Mouse (Mus musculus): ENCODE measurements around the gene Krt76. TPM values are rescaled to one million over a fixed set of nuclear protein-coding genes. Genes with fewer than 3 reads are reported as not detected.

Krt76 gene
- total RNA-seq, 2 experiments from 2014 or later, result not detected

DNA sequence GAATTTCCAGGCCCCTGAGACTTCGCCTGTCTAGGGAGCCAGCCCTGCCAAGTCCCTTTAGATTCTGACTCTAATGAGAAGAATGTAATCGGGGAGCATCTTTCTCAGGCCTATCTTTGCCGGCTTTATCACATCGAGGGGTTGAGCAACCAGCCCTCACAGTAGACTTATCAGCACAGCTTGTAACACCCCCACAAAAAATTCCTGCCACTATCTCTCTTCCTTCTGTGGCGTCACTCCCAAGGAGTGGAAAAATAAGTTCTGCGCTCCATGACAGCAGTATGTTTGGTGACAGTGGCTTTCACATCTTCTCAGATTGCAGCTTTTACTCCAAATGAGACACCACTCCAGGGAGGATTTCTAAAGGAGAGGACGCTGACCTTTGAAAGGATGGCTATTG, 26.0 kb downstream of the Krt76 start:
- intact Hi-C loops (cut with DNase I), result no loop called here
- DNase-seq, result no peak

DNA sequence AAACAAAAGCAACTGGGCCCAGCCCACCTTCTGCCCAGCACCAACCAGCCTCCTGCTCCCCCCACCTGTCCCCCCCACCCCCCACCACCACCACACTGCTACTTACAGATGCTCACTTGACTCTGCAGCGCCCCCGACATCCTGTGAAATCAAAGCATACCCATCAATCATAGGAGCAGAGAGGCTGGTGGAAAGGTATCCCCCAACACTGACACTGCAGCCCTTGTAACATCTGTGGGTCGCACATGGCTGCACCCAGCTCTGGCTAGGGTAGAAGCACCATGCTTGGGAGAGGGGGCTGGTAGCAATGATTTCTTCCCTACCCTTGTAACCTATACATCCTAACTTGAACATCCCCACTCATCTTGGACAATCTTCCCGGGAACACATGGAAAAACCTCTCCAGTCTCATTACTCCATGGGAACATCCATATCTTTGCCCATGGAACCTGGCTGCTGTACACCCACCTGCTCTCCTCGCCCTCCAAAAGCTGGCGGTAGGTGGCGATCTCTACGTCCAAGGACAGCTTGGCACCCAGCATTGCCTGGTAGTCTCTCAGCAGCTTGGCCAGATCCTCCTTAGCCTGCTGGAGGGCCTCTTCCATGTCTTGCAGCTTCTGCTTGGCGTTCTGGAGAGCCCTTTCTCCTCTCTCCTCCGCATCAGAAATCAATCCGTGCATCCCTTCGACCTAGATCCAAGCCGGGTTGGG, 32.1 kb downstream of the Krt76 start:
- peak in 1 of 2 experiments; percentile 10 for DNase-seq
- intact Hi-C loops (cut with DNase I), result no loop called here

- DNase-seq, result peak; percentile 41 to 50
- intact Hi-C loops (cut with DNase I), result no loop called here
These were observed 33.0 kb downstream of the Krt76 start for GRCm38 (mm10) chr15:101859735-101860170.

DNA sequence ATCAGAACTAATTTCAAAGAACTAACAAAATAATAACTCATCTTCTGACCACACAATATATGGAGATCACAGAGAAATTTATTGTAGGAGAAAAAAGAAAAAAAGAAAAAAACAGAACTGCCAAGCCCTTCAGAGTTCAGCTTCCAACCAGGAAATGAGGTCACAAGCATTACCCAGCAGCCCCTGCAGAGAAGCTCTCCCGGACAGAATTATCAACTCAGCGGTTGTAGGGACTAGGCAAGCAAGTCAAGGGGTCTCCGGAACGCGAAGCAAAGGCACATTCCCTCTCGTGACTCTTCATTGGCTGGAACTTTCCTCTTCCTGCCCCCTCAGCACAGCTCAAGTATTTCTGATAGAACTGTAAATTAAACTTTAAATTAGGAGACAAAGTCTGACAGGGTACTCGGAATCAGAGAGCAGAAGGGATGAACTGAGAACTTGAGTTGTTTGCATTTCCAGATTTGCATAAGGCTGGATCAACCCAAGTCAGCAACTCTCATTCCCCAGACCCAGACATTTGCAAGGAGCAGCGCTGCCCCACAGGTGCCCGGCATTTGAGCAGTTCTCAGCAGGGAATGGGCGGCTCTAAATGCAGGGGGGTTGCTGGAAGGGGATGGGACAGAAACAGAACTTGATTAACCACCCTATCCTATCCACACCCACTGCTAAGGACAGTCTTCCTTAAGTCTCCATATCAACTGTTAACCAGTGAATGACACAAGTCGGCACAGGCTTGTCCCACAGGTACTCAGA, 33.9 kb downstream of the Krt76 start:
- intact Hi-C loops (cut with DNase I), result no loop called here
- no peak for DNase-seq

GRCm38 (mm10) chr15:101856696-101857095, 36.0 kb downstream of the Krt76 start:
- intact Hi-C loops (cut with DNase I), result no loop called here
- DNase-seq, result no peak

DNA sequence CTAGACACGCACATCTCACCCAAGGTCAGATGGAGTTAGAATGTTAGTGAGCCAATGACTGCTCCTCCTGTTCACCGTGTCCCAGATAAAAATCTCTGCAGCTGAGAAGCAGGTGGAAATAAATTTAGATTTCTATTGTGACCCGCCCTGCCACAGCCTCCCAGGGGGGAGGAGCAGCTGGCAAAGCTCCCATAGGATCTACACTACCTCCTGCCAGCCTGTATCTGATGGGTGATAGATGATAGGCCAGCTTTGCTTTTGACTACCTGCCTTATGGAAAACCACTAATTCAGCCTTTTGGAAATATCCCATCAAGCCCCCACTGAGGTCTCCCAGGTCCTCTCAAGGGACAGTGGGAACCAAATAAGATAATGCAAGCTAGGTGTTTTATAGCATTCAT, 37.0 kb downstream of the Krt76 start:
- intact Hi-C loops (cut with DNase I), result no loop called here
- no peak for DNase-seq

GRCm38 (mm10) chr15:101854294-101854693, 38.4 kb downstream of the Krt76 start:
- no peak for DNase-seq
- intact Hi-C loops (cut with DNase I), result no loop called here

DNA sequence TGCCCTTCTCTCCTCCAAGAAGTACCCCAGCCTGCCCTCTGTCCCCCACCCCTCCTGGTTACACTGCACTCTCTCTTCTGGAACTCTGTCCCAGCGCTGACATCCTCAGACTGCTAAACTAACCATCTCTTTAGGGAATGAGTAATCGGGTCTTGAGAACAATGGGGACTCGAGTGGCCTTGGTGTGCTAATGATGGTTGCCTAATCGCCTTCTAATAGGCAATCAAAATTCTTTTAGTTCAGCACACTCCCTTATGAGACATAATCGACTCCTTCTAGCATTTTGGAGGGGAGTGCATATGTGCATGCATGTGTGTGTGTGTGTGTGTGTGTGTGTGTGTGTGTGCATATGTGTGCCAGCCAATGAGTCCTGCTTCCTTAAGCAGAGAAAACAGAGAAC, 40.1 kb downstream of the Krt76 start:
- intact Hi-C loops (cut with DNase I), result no loop called here

GRCm38 (mm10) chr15:101850694-101851093, 42.0 kb downstream of the Krt76 start, which contains the start of gene Krt1:
Krt1 (minus strand) TSS chr15:101850794.
- DNase-seq, result no peak
- intact Hi-C loops (cut with DNase I), result no loop called here

More for the DNA sequence above, 40.1 kb downstream of the Krt76 start:
- no peak for DNase-seq

GRCm38 (mm10) chr15:101845971-101846403, 46.7 kb downstream of the Krt76 start:
- intact Hi-C loops (cut with DNase I), result no loop called here
- DNase-seq, result peak; percentile 18 to 36

DNA sequence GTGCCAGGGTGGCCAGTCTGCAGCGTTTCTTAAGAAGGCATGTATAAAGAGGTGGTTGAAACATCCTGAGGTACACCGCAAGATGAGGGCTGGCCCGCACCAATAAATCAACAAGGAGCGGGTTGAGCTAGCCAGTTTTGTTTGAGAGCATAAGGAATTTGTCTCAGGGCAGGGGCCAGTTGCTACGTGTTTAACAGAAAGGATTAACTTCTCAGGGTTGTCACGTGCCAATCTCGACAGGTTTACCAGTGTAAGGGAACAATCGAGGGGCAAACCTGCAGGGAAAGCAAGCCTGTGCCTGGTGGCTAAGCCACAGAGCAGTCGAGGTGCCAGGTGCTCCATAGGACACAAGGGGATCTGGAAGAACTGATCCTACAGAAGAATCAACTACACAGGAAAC, 49.5 kb downstream of the Krt76 start:
- intact Hi-C loops (cut with DNase I), result no loop called here
- DNase-seq, result no peak

GRCm38 (mm10) chr15:101834784-101835328, 57.9 kb downstream of the Krt76 start:
- intact Hi-C loops (cut with DNase I), result no loop called here
- no peak for DNase-seq

Small RNAs within 50 kb of the gene (microRNA-seq; reads per million reads assigned to microRNA genes)
- gene Gm44356, result 0 reads per million in 2 experiments

Other genes starting within 250 kb of the Krt76 start
- not detected for gene Gm5478, start 245.5 kb downstream of the Krt76 start, total RNA-seq (2021)
- gene Krt6b, start 212.6 kb downstream of the Krt76 start, total RNA-seq (2021), result under 1 TPM in 1 of 2 experiments, not detected in 1; 0.22 TPM
- not detected for gene Krt6a, start 198.6 kb downstream of the Krt76 start, total RNA-seq (2021)
- gene Krt5, start 180.0 kb downstream of the Krt76 start, total RNA-seq (2021), result 1 to 10 TPM in 1 of 2 experiments, under 1 TPM in 1; 0.33 to 2.1 TPM
- not detected for gene Krt71, start 149.8 kb downstream of the Krt76 start, total RNA-seq (2021)
- not detected for gene Krt72, start 106.5 kb downstream of the Krt76 start, total RNA-seq (2021)
- gene Krt73, start 90.6 kb downstream of the Krt76 start, total RNA-seq (2021), result not detected
- not detected for gene Krt2, start 74.8 kb downstream of the Krt76 start, total RNA-seq (2021)
- gene Krt1, start 42.1 kb downstream of the Krt76 start, total RNA-seq (2021), result under 1 TPM in 1 of 2 experiments, not detected in 1; 0.07 TPM
- not detected for gene Krt77, start 23.2 kb downstream of the Krt76 start, total RNA-seq (2021)
- not detected for gene Krt4, start 31.8 kb upstream of the Krt76 start, total RNA-seq (2021)
- under 1 TPM; 0.26 to 0.34 TPM for gene Krt79, start 47.4 kb upstream of the Krt76 start, total RNA-seq (2021)
- not detected for gene Krt78, start 61.4 kb upstream of the Krt76 start, total RNA-seq (2021)
- 1 to 10 TPM; 4.2 to 7.0 TPM for gene Krt8, start 111.6 kb upstream of the Krt76 start, total RNA-seq (2021)
- 10 to 100 TPM in 1 of 2 experiments, 1 to 10 TPM in 1; 4.9 to 10.4 TPM for gene Krt18, start 135.3 kb upstream of the Krt76 start, total RNA-seq (2021)
- 100 to 1,000 TPM; 130 to 147 TPM for gene Eif4b, start 180.9 kb upstream of the Krt76 start, total RNA-seq (2021)
- 100 to 1,000 TPM; 119 to 121 TPM for gene Tns2, start 207.5 kb upstream of the Krt76 start, total RNA-seq (2021)
- 10 to 100 TPM; 14.0 to 17.5 TPM for gene Spryd3, start 243.3 kb upstream of the Krt76 start, total RNA-seq (2021)